Mouse (Mus musculus) heart, adult 2 months (tissue): Measurements from ENCODE around the gene Syngap1. TPM values are rescaled to one million over a fixed set of nuclear protein-coding genes. Genes with fewer than 3 reads are reported as not detected.

Source experiments
- DNase-seq, 2 experiments: peaks; one replicate each; pipeline ENCODE4 v3.0.0; 2021
- H3K27ac ChIP-seq: fragments of 200-600 bp; 2 replicates; pipeline ENCODE4 v1.8.1; 2022
- H3K27me3 ChIP-seq: fragments of 200-500 bp; 2 replicates; pipeline ENCODE4 v1.6.1; 2012; ENCODE audit warnings: mild to moderate bottlenecking, low read length, inconsistent platforms, mixed read lengths; ENCODE audit not compliant: control insufficient read depth, insufficient read depth
- H3K36me3 ChIP-seq: fragments of 200-500 bp; 2 replicates; pipeline ENCODE4 v1.6.1; 2012; ENCODE audit warnings: low read length, inconsistent platforms; ENCODE audit not compliant: control insufficient read depth, insufficient read depth
- H3K4me1 ChIP-seq: fragments of 200-500 bp; 2 replicates; pipeline ENCODE4 v1.6.1; 2011; ENCODE audit warnings: low read length; ENCODE audit not compliant: control insufficient read depth, insufficient read depth
- H3K4me3 ChIP-seq: fragments of 200-600 bp; 2 replicates; pipeline ENCODE4 v1.8.1; 2022
- H3K79me2 ChIP-seq: fragments of 200-500 bp; replicated peaks from 2 replicates; pipeline ENCODE4 v1.6.1; 2012; ENCODE audit warnings: mild to moderate bottlenecking, inconsistent platforms, low read length, moderate library complexity, mixed read lengths; ENCODE audit not compliant: control insufficient read depth, insufficient read depth
- H3K9ac ChIP-seq: fragments of 200-500 bp; 2 replicates; pipeline ENCODE4 v1.6.1; 2012; ENCODE audit warnings: low read depth, mild to moderate bottlenecking, control low read depth, inconsistent platforms, low read length, mixed read lengths
- CTCF ChIP-seq: fragments of 200-600 bp; IDR thresholded peaks from 2 replicates; pipeline ENCODE4 v1.8.1; 2022; ENCODE audit warnings: antibody characterized with exemption, mild to moderate bottlenecking, moderate library complexity
- EP300 ChIP-seq: fragments of 200-500 bp; IDR thresholded peaks from 2 replicates; pipeline ENCODE4 v1.6.1; 2011; ENCODE audit warnings: low read depth, low read length, control low read depth; ENCODE audit not compliant: insufficient read depth
- POLR2A ChIP-seq: fragments of 200-500 bp; IDR thresholded peaks from 2 replicates; pipeline ENCODE4 v1.6.1; 2011; ENCODE audit warnings: mild to moderate bottlenecking, low read depth, low read length, control low read depth; ENCODE audit not compliant: insufficient read depth
- WGBS: fragments of 180-500 bp; shearing (Covaris S2); methylation state at CpG from one replicate; pipeline ENCODE4 v1.1.7; 2018; 5-methylcytosine and 5-hydroxymethylcytosine counted together
- intact Hi-C: fragments of 180-260 bp; cut with DNase I; formaldehyde crosslinking; loops from one replicate; pipeline ENCODE4 v1.15.1; 2025
- polyA plus RNA-seq: library from polyadenylated mRNA; depleted of rRNA; stranded (reverse); fragments of >200 nt; gene quantifications from 2 replicates; pipeline ENCODE4 v1.2.3, GENCODE M21; 2012
- total RNA-seq, 2 experiments: library from RNA; stranded (reverse); gene quantifications; 2 replicates each; pipeline ENCODE4 v1.2.3; 2021

The Syngap1 gene
- total and polyA plus RNA-seq, 3 experiments: 4.1 to 9.0 (median 4.2) TPM

DNA sequence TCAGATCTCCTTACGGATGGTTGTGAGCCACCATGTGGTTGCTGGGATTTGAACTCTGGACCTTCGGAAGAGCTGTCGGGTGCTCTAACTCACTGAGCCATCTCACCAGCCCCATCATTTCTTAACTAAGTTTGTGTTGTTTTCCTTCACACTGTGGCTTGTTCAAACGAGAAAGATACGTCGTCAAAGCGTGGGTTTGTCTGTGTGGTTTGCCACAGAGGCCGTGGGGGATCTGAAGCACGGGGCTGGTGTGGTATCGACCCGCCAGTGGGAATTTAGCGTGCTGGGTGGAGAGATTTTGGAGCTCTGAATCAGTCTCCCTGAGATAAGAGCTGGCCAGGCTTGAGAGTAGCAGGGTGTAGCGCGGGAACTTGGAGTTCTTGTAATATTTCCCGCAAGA is 57.2 kb downstream of the Syngap1 start:
- Histone ChIP-seq H3K36me3 (no peaks in the 10 kb centered on the region), H3K27me3 (no peaks in the 10 kb centered on the region), H3K27ac (no peak overlapping the region), H3K9ac (no peak overlapping the region), H3K4me1 (peaks cover 9% of the 10 kb centered on the region), H3K4me3 (no peak overlapping the region), H3K79me2 (no peaks in the 10 kb centered on the region)
- TF ChIP-seq CTCF: no peak
- no peak for TF ChIP-seq POLR2A
- 59% methylated on average over 15 of the region's 15 CpGs for WGBS
- DNase-seq: no peak
- intact Hi-C loops: no loop called here

GRCm38 (mm10) chr17:26999996-27000395 is 58.9 kb downstream of the Syngap1 start:
- intact Hi-C loops: no loop called here
- Histone ChIP-seq H3K79me2 (no peaks in the 10 kb centered on the region), H3K27me3 (no peaks in the 10 kb centered on the region), H3K4me1 (peaks cover 4% of the 10 kb centered on the region), H3K36me3 (no peaks in the 10 kb centered on the region), H3K27ac (no peak overlapping the region), H3K9ac (no peak overlapping the region), H3K4me3 (no peak overlapping the region)
- WGBS: 64% methylated on average over 12 of the region's 12 CpGs
- DNase-seq: no peak
- TF ChIP-seq EP300 (no peak), CTCF (no peak), POLR2A (no peak)

DNA sequence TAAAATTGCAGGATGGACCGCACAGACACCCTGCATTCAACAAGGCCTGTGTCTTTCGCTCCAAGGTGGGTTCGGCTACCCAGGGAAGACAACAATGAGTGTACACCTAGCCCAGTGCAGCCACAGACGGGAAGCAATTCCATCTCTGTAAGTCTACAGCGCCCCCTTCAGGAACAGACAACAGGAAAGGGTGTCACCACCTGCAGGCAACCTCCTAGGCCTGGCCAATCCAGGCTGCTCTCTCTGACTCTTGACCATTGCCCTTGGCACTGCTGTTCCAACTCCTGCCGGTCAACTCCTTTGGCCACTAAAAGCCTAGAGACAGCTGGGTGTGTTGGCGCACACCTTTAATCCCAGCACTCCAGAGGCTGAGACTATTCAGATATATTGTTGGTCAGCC is 60.1 kb downstream of the Syngap1 start:
- TF ChIP-seq CTCF: peak; percentile 27; the same call in 1 of the 2 replicates
- TF ChIP-seq POLR2A: no peak
- Histone ChIP-seq H3K27me3 (no peaks in the 10 kb centered on the region), H3K27ac (no peak overlapping the region), H3K36me3 (no peaks in the 10 kb centered on the region), H3K4me1 (no peaks in the 10 kb centered on the region), H3K9ac (no peak overlapping the region), H3K79me2 (no peaks in the 10 kb centered on the region), H3K4me3 (no peak overlapping the region)
- no peak for DNase-seq
- 83% methylated on average over 7 of the region's 7 CpGs for WGBS
- intact Hi-C loops: no loop called here

DNA sequence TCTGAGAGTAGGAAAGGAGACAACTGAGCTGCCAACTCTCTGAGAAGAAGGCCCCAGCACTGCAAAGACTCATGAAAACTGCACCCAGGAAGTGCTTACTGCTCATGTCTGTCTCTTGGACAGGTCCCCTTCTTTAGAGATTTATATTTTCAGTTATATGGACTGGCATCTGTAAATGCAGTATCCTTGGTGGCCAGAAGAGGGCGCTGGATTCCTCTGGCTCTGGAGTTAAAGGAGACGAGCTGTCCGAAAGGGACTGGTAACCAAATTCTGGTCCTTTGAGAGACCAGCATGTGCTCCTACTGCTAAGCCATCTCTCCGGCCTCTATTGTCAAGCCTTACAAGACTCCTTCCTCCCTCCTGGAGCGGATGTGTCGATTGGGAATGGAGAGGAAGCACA is 60.8 kb downstream of the Syngap1 start:
- H3K9ac ChIP-seq: no peak overlapping the region

GRCm38 (mm10) chr17:27004431-27004830 is 63.4 kb downstream of the Syngap1 start:
- Histone ChIP-seq H3K9ac (no peak overlapping the region), H3K36me3 (no peaks in the 10 kb centered on the region), H3K79me2 (no peaks in the 10 kb centered on the region), H3K4me3 (no peak overlapping the region), H3K27ac (no peak overlapping the region), H3K27me3 (no peaks in the 10 kb centered on the region), H3K4me1 (no peaks in the 10 kb centered on the region)
- WGBS: 35% methylated on average over 9 of the region's 9 CpGs
- DNase-seq: peak in 1 of 2 experiments; percentile 74
- no peak for TF ChIP-seq POLR2A
- peak; percentile 91 for TF ChIP-seq CTCF
- intact Hi-C loops: loop anchor here (2.0 kb wide), 1 partner anchor 22 kb away; no protein-coding TSS in a partner anchor

More for the DNA sequence above, 60.8 kb downstream of the Syngap1 start:
- Histone ChIP-seq H3K36me3 (no peaks in the 10 kb centered on the region), H3K4me1 (no peaks in the 10 kb centered on the region), H3K27ac (no peak overlapping the region), H3K4me3 (no peak overlapping the region), H3K27me3 (no peaks in the 10 kb centered on the region), H3K79me2 (no peaks in the 10 kb centered on the region)
- intact Hi-C loops: no loop called here
- no peak for DNase-seq
- TF ChIP-seq CTCF: peak; percentile 71
- no peak for TF ChIP-seq POLR2A
- 42% methylated on average over 6 of the region's 6 CpGs for WGBS

- Histone ChIP-seq H3K4me3 (no peak overlapping the region), H3K79me2 (no peaks in the 10 kb centered on the region), H3K4me1 (no peaks in the 10 kb centered on the region), H3K27ac (no peak overlapping the region), H3K36me3 (no peaks in the 10 kb centered on the region), H3K9ac (no peak overlapping the region), H3K27me3 (no peaks in the 10 kb centered on the region)
- DNase-seq: no peak
- WGBS: 39% methylated on average over 19 of the region's 19 CpGs
- TF ChIP-seq POLR2A (no peak), EP300 (no peak), CTCF (no peak)
- intact Hi-C loops: loop anchor here (2.0 kb wide), 1 partner anchor 22 kb away; no protein-coding TSS in a partner anchor
Observed at GRCm38 (mm10) chr17:27004903-27005485, 63.9 kb downstream of the Syngap1 start.
